Mouse (Mus musculus): ENCODE data around the gene Gimap8. TPM values are rescaled to one million over a fixed set of nuclear protein-coding genes. Genes with fewer than 3 reads are reported as not detected.

Gimap8 gene
- 1.6 and 1.8 TPM in 2 replicates for polyA plus RNA-seq (2015; fragmentation: Nextera tagmentation; extraction: Ambion mirVana)

- 40% methylated on average over 3 of the region's 3 CpGs for WGBS
These were observed at the start of gene Gimap8 for GRCm38 (mm10) chr6:48646995-48647394. TSS of gene Gimap8 (plus strand) at chr6:48647234.

GRCm38 (mm10) chr6:48600594-48600993 lies 46.4 kb upstream of the Gimap8 start:
- ATAC-seq (ENCODE audit: insufficient read depth, low FRiP score), result no peak
- H3K4me2 ChIP-seq (ENCODE audit: low read depth, low read length), result no peak overlapping the region
- 86% methylated on average over 1 of the region's 1 CpGs for WGBS
- peaks cover 24% of the 10 kb centered on the region for H3K9me3 ChIP-seq (replicated peaks; ENCODE audit: control insufficient read depth, low read length)
- H3K27me3 ChIP-seq (ENCODE audit: control insufficient read depth, insufficient read depth, low read length), result no peaks in the 10 kb centered on the region
- H3K9ac ChIP-seq (ENCODE audit: low read length), result no peak overlapping the region
- peaks cover 37% of the 10 kb centered on the region for H3K36me3 ChIP-seq (ENCODE audit: control insufficient read depth, insufficient read depth, low read length)
- no peak overlapping the region for H3K4me3 ChIP-seq (replicated peaks; ENCODE audit: low read length)
- no peak overlapping the region for H3K27ac ChIP-seq (ENCODE audit: low read length)
- peaks cover 6% of the 10 kb centered on the region; the same call in 1 of the 2 replicates for H3K4me1 ChIP-seq (ENCODE audit: control insufficient read depth, insufficient read depth, low read length)

More at GRCm38 (mm10) chr6:48646995-48647394, at the start of gene Gimap8:
- ATAC-seq (ENCODE audit: insufficient read depth, low FRiP score), result no peak; the same call in 1 of the 2 replicates
- no peak within 1 kb of the TSS for H3K27ac ChIP-seq (ENCODE audit: low read length)
- no peak within 1 kb of the TSS for H3K9ac ChIP-seq (ENCODE audit: low read length)
- no peak within 1 kb of the TSS for H3K4me3 ChIP-seq (replicated peaks; ENCODE audit: low read length)
- no peaks in the 10 kb centered on the region for H3K4me1 ChIP-seq (ENCODE audit: control insufficient read depth, insufficient read depth, low read length)
- 0 out of 2 replicates have a peak within 1 kb of the TSS, but pooled peaks have one; percentile 3 for H3K4me2 ChIP-seq (ENCODE audit: low read depth, low read length)
- H3K9me3 ChIP-seq (replicated peaks; ENCODE audit: control insufficient read depth, low read length), result no peaks in the 10 kb centered on the region
- no peaks in the 10 kb centered on the region for H3K27me3 ChIP-seq (ENCODE audit: control insufficient read depth, insufficient read depth, low read length)
- no peaks in the 10 kb centered on the region for H3K36me3 ChIP-seq (ENCODE audit: control insufficient read depth, insufficient read depth, low read length)

DNA sequence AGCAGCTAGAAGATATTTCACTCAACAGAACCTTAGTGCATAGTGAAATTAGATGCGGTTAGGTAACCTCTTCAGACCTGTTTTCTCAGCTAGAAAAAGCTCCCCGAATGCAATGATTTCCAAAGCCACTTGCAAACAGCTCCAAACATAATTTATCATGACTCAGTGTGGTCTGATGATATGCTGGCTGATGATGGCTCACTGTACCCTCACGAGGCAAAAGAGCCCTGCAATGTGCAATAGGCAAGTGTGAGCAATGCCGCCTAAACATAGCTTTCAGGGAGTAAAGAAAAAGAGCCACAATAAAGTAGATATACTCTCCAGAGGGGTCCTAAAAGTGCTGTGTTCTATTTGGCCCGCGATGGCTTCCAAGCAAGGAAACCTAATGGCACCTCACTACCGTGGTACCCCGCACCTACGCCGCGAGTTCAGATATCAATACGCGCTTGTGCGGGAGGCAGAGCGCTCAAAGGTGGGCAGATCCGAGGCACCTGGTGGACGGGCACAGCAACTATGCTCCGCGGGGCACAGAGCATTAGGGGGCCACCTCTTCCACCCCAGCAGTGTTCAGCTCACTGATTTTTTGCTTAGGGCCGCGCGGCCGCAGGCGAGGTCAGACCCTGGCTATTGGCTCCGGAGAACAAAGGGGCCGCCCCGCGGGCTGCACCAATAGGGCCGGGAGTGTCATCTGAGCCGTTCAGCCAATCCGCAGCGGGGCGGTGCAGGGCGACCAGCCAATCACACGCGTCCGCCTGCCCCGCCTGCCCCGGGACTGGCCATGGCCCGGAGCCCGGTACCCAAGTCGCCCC lies 45.6 kb upstream of the Gimap8 start, which contains the start of gene Zfp775:
Zfp775 (plus strand) TSS at position 793 of the 809 bp plus-strand sequence.
- peak within 1 kb of the TSS; percentile 69 for H3K4me3 ChIP-seq (replicated peaks; ENCODE audit: low read length)
- peaks cover 6% of the 10 kb centered on the region; the same call in 1 of the 2 replicates for H3K4me1 ChIP-seq (ENCODE audit: control insufficient read depth, insufficient read depth, low read length)
- no peaks in the 10 kb centered on the region for H3K27me3 ChIP-seq (ENCODE audit: control insufficient read depth, insufficient read depth, low read length)
- 5% methylated on average over 42 of the region's 42 CpGs for WGBS
- peak within 1 kb of the TSS; percentile 44 for H3K27ac ChIP-seq (ENCODE audit: low read length)
- peak; percentile 98 for ATAC-seq (ENCODE audit: insufficient read depth, low FRiP score)
- H3K9ac ChIP-seq (ENCODE audit: low read length), result peak within 1 kb of the TSS; percentile 80
- H3K36me3 ChIP-seq (ENCODE audit: control insufficient read depth, insufficient read depth, low read length), result peaks cover 31% of the 10 kb centered on the region
- peak within 1 kb of the TSS; percentile 78 for H3K4me2 ChIP-seq (ENCODE audit: low read depth, low read length)
- peaks cover 16% of the 10 kb centered on the region for H3K9me3 ChIP-seq (replicated peaks; ENCODE audit: control insufficient read depth, low read length)

GRCm38 (mm10) chr6:48602080-48602741 lies 44.8 kb upstream of the Gimap8 start:
- ATAC-seq (ENCODE audit: insufficient read depth, low FRiP score), result peak; percentile 74
- Histone ChIP-seq H3K9me3 (replicated peaks; ENCODE audit: control insufficient read depth, low read length) (peaks cover 9% of the 10 kb centered on the region), H3K27me3 (ENCODE audit: control insufficient read depth, insufficient read depth, low read length) (no peaks in the 10 kb centered on the region), H3K9ac (ENCODE audit: low read length) (peak overlapping the region; percentile 80), H3K4me1 (ENCODE audit: control insufficient read depth, insufficient read depth, low read length) (peaks cover 6% of the 10 kb centered on the region; the same call in 1 of the 2 replicates), H3K27ac (ENCODE audit: low read length) (peak overlapping the region; percentile 44), H3K4me2 (ENCODE audit: low read depth, low read length) (peak overlapping the region; percentile 78), H3K36me3 (ENCODE audit: control insufficient read depth, insufficient read depth, low read length) (peaks cover 23% of the 10 kb centered on the region), H3K4me3 (replicated peaks; ENCODE audit: low read length) (peak overlapping the region; percentile 69)
- under 1% methylated on average over 28 of the region's 28 CpGs for WGBS

DNA sequence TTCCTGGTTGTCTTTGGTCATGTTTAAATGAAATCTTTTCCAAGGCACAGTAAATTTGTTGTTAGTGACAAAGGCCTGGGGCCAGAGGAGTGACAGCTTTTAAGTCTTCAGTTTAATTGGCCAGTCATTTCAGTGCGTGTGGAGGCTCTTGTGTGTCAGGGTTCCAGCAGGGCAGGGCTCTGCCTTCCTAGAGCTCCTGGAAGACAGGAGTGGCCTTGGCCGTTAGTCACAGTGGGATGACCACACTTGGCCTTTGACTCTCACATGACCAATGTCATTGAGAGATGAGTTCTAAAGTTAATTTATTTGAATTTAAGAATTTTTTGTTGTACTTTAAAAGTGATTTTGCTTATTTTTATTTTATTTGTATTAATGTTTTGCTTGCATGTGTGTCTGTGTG lies 38.9 kb upstream of the Gimap8 start:
- no peaks in the 10 kb centered on the region for H3K9me3 ChIP-seq (replicated peaks; ENCODE audit: control insufficient read depth, low read length)
- H3K27me3 ChIP-seq (ENCODE audit: control insufficient read depth, insufficient read depth, low read length), result no peaks in the 10 kb centered on the region
- WGBS, result 76% methylated on average over 2 of the region's 2 CpGs
- no peak overlapping the region for H3K27ac ChIP-seq (ENCODE audit: low read length)
- peaks cover 7% of the 10 kb centered on the region; the same call in 1 of the 2 replicates for H3K4me1 ChIP-seq (ENCODE audit: control insufficient read depth, insufficient read depth, low read length)
- no peaks in the 10 kb centered on the region for H3K36me3 ChIP-seq (ENCODE audit: control insufficient read depth, insufficient read depth, low read length)
- no peak overlapping the region for H3K4me2 ChIP-seq (ENCODE audit: low read depth, low read length)
- no peak overlapping the region for H3K9ac ChIP-seq (ENCODE audit: low read length)
- no peak for ATAC-seq (ENCODE audit: insufficient read depth, low FRiP score)
- H3K4me3 ChIP-seq (replicated peaks; ENCODE audit: low read length), result no peak overlapping the region

GRCm38 (mm10) chr6:48609512-48609911 lies 37.5 kb upstream of the Gimap8 start:
- Histone ChIP-seq H3K27me3 (ENCODE audit: control insufficient read depth, insufficient read depth, low read length) (no peaks in the 10 kb centered on the region), H3K4me3 (replicated peaks; ENCODE audit: low read length) (no peak overlapping the region), H3K9ac (ENCODE audit: low read length) (no peak overlapping the region), H3K36me3 (ENCODE audit: control insufficient read depth, insufficient read depth, low read length) (peaks cover 5% of the 10 kb centered on the region; the same call in 1 of the 2 replicates), H3K9me3 (replicated peaks; ENCODE audit: control insufficient read depth, low read length) (no peaks in the 10 kb centered on the region), H3K4me1 (ENCODE audit: control insufficient read depth, insufficient read depth, low read length) (peaks cover 7% of the 10 kb centered on the region; the same call in 1 of the 2 replicates), H3K27ac (ENCODE audit: low read length) (no peak overlapping the region), H3K4me2 (ENCODE audit: low read depth, low read length) (no peak overlapping the region)
- 63% methylated on average over 7 of the region's 7 CpGs for WGBS
- no peak for ATAC-seq (ENCODE audit: insufficient read depth, low FRiP score)

DNA sequence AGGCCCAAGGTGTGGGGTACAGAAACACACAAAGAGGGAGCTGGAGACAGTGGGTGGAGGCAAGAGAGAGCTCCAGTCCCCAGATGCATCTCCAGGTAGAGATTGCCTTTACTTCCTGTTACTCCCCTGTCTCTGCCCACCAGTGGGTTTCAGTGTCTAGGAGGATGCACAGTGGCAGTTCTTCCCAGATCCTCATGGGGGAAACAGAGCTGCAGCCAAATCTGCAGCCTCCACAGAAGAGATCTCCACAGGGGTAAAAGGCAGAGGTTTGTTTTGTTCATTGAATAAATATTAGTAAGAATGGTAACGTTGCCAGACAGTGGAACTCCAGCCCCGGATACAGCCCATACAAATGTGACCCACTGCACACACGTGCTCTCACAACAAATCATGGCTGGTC lies 36.4 kb upstream of the Gimap8 start:
- 29% methylated on average over 3 of the region's 3 CpGs for WGBS
- ATAC-seq (ENCODE audit: insufficient read depth, low FRiP score), result no peak
- H3K36me3 ChIP-seq (ENCODE audit: control insufficient read depth, insufficient read depth, low read length), result peaks cover 5% of the 10 kb centered on the region; the same call in 1 of the 2 replicates
- peak overlapping the region; percentile 38; the same call in 1 of the 2 replicates for H3K27ac ChIP-seq (ENCODE audit: low read length)
- no peaks in the 10 kb centered on the region for H3K9me3 ChIP-seq (replicated peaks; ENCODE audit: control insufficient read depth, low read length)
- H3K9ac ChIP-seq (ENCODE audit: low read length), result no peak overlapping the region
- no peak overlapping the region for H3K4me2 ChIP-seq (ENCODE audit: low read depth, low read length)
- H3K4me3 ChIP-seq (replicated peaks; ENCODE audit: low read length), result no peak overlapping the region
- peaks cover 7% of the 10 kb centered on the region; the same call in 1 of the 2 replicates for H3K4me1 ChIP-seq (ENCODE audit: control insufficient read depth, insufficient read depth, low read length)
- no peaks in the 10 kb centered on the region for H3K27me3 ChIP-seq (ENCODE audit: control insufficient read depth, insufficient read depth, low read length)

GRCm38 (mm10) chr6:48613464-48613863 lies 33.6 kb upstream of the Gimap8 start:
- H3K4me3 ChIP-seq (replicated peaks; ENCODE audit: low read length), result no peak overlapping the region
- H3K36me3 ChIP-seq (ENCODE audit: control insufficient read depth, insufficient read depth, low read length), result peaks cover 5% of the 10 kb centered on the region; the same call in 1 of the 2 replicates
- no peaks in the 10 kb centered on the region for H3K9me3 ChIP-seq (replicated peaks; ENCODE audit: control insufficient read depth, low read length)
- no peak overlapping the region for H3K9ac ChIP-seq (ENCODE audit: low read length)
- no peak overlapping the region for H3K4me2 ChIP-seq (ENCODE audit: low read depth, low read length)
- 86% methylated on average over 4 of the region's 4 CpGs for WGBS
- H3K27me3 ChIP-seq (ENCODE audit: control insufficient read depth, insufficient read depth, low read length), result no peaks in the 10 kb centered on the region
- peaks cover 7% of the 10 kb centered on the region; the same call in 1 of the 2 replicates for H3K4me1 ChIP-seq (ENCODE audit: control insufficient read depth, insufficient read depth, low read length)
- H3K27ac ChIP-seq (ENCODE audit: low read length), result no peak overlapping the region
- no peak for ATAC-seq (ENCODE audit: insufficient read depth, low FRiP score)

DNA sequence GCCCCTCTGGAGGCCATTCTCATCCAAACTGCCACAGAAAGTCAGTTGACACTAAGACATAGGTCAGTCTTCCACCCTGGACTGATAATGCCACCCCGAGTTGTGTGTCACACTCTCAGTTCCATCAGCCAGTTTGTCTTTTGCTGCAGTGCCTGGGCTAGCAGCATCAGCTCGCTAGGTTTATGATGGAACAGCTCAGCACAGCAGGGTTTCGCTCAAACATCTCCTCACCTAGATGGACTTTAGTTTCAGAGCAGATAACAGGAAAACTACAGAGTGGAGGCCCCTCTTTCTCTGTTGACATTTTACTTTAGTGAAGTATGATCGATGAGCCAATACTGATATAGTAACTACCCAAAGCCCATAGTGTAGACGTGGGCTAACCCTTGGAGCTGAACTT lies 32.3 kb upstream of the Gimap8 start:
- Histone ChIP-seq H3K9ac (ENCODE audit: low read length) (no peak overlapping the region), H3K27me3 (ENCODE audit: control insufficient read depth, insufficient read depth, low read length) (no peaks in the 10 kb centered on the region), H3K4me2 (ENCODE audit: low read depth, low read length) (no peak overlapping the region), H3K4me3 (replicated peaks; ENCODE audit: low read length) (no peak overlapping the region), H3K4me1 (ENCODE audit: control insufficient read depth, insufficient read depth, low read length) (peaks cover 7% of the 10 kb centered on the region; the same call in 1 of the 2 replicates), H3K36me3 (ENCODE audit: control insufficient read depth, insufficient read depth, low read length) (peaks cover 11% of the 10 kb centered on the region), H3K27ac (ENCODE audit: low read length) (no peak overlapping the region), H3K9me3 (replicated peaks; ENCODE audit: control insufficient read depth, low read length) (no peaks in the 10 kb centered on the region)
- no peak for ATAC-seq (ENCODE audit: insufficient read depth, low FRiP score)
- 88% methylated on average over 5 of the region's 5 CpGs for WGBS

All from stomach, embryonic 16.5 days (tissue).